Mouse (Mus musculus): ENCODE data around the gene Rgma.

DNA sequence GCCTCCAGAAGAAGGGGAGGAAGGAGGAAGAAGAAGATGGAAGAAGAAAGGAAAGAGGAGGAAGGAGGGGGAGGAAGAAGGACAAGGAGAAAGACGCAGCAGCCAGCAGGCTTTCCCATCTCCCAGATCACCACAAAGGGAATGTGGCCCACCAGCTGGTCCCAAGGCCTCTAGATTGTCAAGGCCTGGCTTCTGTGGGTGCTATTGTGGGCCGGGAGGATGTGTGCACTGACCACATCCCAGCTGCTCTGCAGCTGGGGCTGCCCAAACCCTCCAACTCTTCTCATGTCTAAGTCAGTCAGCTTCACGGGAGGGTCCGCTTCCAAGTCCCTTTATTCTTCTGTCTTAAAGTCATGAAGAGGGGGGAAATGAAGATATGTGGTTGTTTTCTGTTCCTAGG, 5.3 kb upstream of the Rgma start:
- TF ChIP-seq POLR2A (IDR thresholded peaks at IDR 0.05; ENCODE audit: control insufficient read depth, low read depth, low read length) (no peak), CTCF (IDR thresholded peaks at IDR 0.05; ENCODE audit: control insufficient read depth, insufficient read depth, insufficient replicate concordance, low read depth, low read length) (no peak)
